Mouse (Mus musculus): Measurements from ENCODE around the gene Rassf10. TPM values are rescaled to one million over a fixed set of nuclear protein-coding genes. Genes with fewer than 3 reads are reported as not detected.
"Not testable (repeated sequence)": the region's sequence is repeated elsewhere in the genome, so short reads cannot be mapped to it uniquely, and the experiment has no call there.

Rassf10 gene
- polyA plus RNA-seq, 1 experiment from 2014 or later = 3.1 TPM

- H3K4me3 ChIP-seq = no peak overlapping the region
- no peaks in the 10 kb centered on the region for H3K36me3 ChIP-seq
- no peak overlapping the region for H3K27ac ChIP-seq
- WGBS = 26% methylated on average over 7 of the region's 7 CpGs
- no peaks in the 10 kb centered on the region for H3K27me3 ChIP-seq
- H3K4me1 ChIP-seq (replicated peaks) = peaks cover 10% of the 10 kb centered on the region
- no peak overlapping the region for H3K9ac ChIP-seq
- H3K9me3 ChIP-seq (replicated peaks) = no peaks in the 10 kb centered on the region
- no peak overlapping the region for H3K4me2 ChIP-seq
- ATAC-seq (replicated peaks; ENCODE audit: insufficient number of reproducible peaks, insufficient read depth, low FRiP score, low read depth) = no peak
Observed at GRCm38 (mm10) chr7:112930669-112931068, 23.1 kb upstream of the Rassf10 start.

- not testable (repeated sequence) for H3K9me3 ChIP-seq (replicated peaks); H3K27me3 ChIP-seq; ATAC-seq (replicated peaks; ENCODE audit: insufficient number of reproducible peaks, insufficient read depth, low FRiP score, low read depth); H3K9ac ChIP-seq; H3K36me3 ChIP-seq; H3K4me2 ChIP-seq; H3K4me1 ChIP-seq (replicated peaks); H3K27ac ChIP-seq; H3K4me3 ChIP-seq
- 72% methylated on average over 5 of the region's 5 CpGs for WGBS
Observed at GRCm38 (mm10) chr7:112935876-112936275, 17.9 kb upstream of the Rassf10 start.

GRCm38 (mm10) chr7:112937089-112937488 is 16.7 kb upstream of the Rassf10 start:
- Histone ChIP-seq H3K27me3 (no peaks in the 10 kb centered on the region), H3K4me2 (no peak overlapping the region), H3K9me3 (replicated peaks) (no peaks in the 10 kb centered on the region), H3K9ac (no peak overlapping the region), H3K4me1 (replicated peaks) (no peaks in the 10 kb centered on the region), H3K27ac (no peak overlapping the region), H3K4me3 (no peak overlapping the region), H3K36me3 (no peaks in the 10 kb centered on the region)
- 81% methylated on average over 8 of the region's 8 CpGs for WGBS
- ATAC-seq (replicated peaks; ENCODE audit: insufficient number of reproducible peaks, insufficient read depth, low FRiP score, low read depth) = no peak

DNA sequence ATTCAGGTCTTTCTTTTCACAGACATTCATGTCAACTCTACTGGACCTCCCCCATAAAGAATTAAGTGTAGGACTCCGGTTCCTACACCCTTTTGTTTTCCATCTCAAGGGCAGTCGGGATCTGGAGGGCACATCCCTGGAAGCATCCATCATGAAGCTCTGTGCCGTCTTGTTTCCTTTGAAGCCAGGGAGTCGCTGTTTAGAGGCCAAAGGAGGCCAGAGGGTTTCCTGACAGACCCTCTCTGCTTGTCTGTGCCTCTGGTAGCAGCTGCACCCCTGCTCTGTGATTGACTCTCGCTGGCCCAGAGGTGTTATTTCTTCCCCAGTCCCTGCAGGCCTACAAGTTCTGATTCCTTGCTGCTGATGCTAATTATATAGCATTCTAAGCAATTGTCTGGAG is 14.8 kb upstream of the Rassf10 start:
- no peak for ATAC-seq (replicated peaks; ENCODE audit: insufficient number of reproducible peaks, insufficient read depth, low FRiP score, low read depth)
- Histone ChIP-seq H3K4me2 (no peak overlapping the region), H3K9ac (no peak overlapping the region), H3K9me3 (replicated peaks) (no peaks in the 10 kb centered on the region), H3K4me1 (replicated peaks) (no peaks in the 10 kb centered on the region), H3K4me3 (no peak overlapping the region), H3K27ac (no peak overlapping the region), H3K27me3 (no peaks in the 10 kb centered on the region), H3K36me3 (no peaks in the 10 kb centered on the region)
- WGBS = 41% methylated on average over 5 of the region's 5 CpGs

DNA sequence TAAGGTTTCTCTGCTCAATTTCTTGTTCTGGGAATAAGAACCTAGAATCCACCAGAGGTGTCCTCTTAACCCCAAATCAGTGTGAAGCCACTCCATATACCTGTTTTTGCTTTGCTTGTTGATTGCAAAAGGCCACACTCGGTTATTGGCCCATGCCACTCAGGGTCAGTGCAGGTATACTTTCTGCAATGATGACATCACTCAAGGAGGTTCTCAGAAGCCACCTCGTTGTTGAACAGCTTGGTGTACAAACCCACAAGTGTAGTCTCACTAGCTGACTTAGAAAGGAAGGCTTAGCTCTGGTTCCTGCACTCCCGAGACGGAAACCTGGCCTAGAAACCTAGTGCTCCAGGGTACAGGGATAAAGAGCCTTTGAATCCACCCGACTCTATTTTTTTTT is 11.2 kb upstream of the Rassf10 start:
- H3K9ac ChIP-seq = no peak overlapping the region
- WGBS = 74% methylated on average over 5 of the region's 5 CpGs
- H3K36me3 ChIP-seq = no peaks in the 10 kb centered on the region
- no peak overlapping the region for H3K4me3 ChIP-seq
- no peak overlapping the region for H3K4me2 ChIP-seq
- H3K9me3 ChIP-seq (replicated peaks) = no peaks in the 10 kb centered on the region
- no peak overlapping the region for H3K27ac ChIP-seq
- no peaks in the 10 kb centered on the region for H3K27me3 ChIP-seq
- no peak for ATAC-seq (replicated peaks; ENCODE audit: insufficient number of reproducible peaks, insufficient read depth, low FRiP score, low read depth)
- H3K4me1 ChIP-seq (replicated peaks) = no peaks in the 10 kb centered on the region

DNA sequence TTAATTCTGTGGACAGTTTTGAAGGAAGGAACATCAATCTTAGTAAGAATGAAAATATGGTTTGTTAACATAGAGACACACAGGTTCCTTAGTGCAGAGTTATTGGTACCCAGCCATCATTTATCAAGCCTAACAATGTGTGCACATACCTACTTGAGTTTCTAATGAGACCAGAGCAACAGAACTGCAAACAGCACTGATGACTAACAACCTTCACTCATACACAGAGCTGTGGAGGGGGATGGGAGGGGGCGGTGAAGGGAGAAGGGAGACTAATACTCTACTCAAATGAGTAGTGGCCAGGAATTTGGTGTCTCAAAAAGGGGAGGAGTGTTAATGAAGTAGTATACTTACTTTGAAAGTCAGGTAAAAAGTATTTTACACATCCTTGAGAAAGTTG is 10.7 kb upstream of the Rassf10 start:
- Histone ChIP-seq H3K4me1 (replicated peaks) (no peaks in the 10 kb centered on the region), H3K4me2 (no peak overlapping the region), H3K27ac (no peak overlapping the region), H3K9ac (no peak overlapping the region), H3K27me3 (0 out of 2 replicates have a peak, but pooled peaks cover 5% of the 10 kb centered on the region), H3K36me3 (no peaks in the 10 kb centered on the region), H3K9me3 (replicated peaks) (no peaks in the 10 kb centered on the region), H3K4me3 (no peak overlapping the region)
- ATAC-seq (replicated peaks; ENCODE audit: insufficient number of reproducible peaks, insufficient read depth, low FRiP score, low read depth) = no peak
- 63% methylated on average over 1 of the region's 1 CpGs for WGBS

DNA sequence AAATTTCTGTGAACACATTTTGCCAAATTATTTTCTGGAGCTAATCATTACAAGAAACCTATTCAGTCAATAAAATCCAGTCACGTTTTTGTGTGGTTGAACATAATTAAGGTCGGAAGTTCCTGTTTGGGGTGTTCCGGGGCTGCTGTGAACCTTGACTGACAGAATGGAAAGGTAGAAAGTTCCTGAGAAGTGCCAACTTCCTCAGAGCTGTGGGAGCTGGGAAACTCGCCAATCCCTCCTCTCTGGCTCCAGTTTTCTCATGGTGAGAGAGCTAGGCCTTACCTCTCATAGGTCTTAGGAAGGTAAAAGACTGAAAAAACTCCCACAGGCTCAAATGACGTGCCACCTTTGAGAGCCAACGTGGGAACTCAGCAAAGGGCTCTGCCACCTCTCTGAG is 7.1 kb upstream of the Rassf10 start:
- WGBS = 48% methylated on average over 6 of the region's 6 CpGs
- no peaks in the 10 kb centered on the region for H3K36me3 ChIP-seq
- no peak overlapping the region for H3K9ac ChIP-seq
- no peak overlapping the region for H3K27ac ChIP-seq
- H3K9me3 ChIP-seq (replicated peaks) = no peaks in the 10 kb centered on the region
- H3K27me3 ChIP-seq = peaks cover 7% of the 10 kb centered on the region; the same call in 1 of the 2 replicates
- H3K4me2 ChIP-seq = no peak overlapping the region
- no peaks in the 10 kb centered on the region for H3K4me1 ChIP-seq (replicated peaks)
- no peak for ATAC-seq (replicated peaks; ENCODE audit: insufficient number of reproducible peaks, insufficient read depth, low FRiP score, low read depth)
- no peak overlapping the region for H3K4me3 ChIP-seq

GRCm38 (mm10) chr7:112954351-112955102 is 765 bp downstream of the Rassf10 start:
- ATAC-seq (replicated peaks; ENCODE audit: insufficient number of reproducible peaks, insufficient read depth, low FRiP score, low read depth) = peak; percentile 36; the same call in 1 of the 2 replicates
- under 1% methylated on average over 81 of the region's 82 CpGs for WGBS
- no peak overlapping the region for H3K27ac ChIP-seq

DNA sequence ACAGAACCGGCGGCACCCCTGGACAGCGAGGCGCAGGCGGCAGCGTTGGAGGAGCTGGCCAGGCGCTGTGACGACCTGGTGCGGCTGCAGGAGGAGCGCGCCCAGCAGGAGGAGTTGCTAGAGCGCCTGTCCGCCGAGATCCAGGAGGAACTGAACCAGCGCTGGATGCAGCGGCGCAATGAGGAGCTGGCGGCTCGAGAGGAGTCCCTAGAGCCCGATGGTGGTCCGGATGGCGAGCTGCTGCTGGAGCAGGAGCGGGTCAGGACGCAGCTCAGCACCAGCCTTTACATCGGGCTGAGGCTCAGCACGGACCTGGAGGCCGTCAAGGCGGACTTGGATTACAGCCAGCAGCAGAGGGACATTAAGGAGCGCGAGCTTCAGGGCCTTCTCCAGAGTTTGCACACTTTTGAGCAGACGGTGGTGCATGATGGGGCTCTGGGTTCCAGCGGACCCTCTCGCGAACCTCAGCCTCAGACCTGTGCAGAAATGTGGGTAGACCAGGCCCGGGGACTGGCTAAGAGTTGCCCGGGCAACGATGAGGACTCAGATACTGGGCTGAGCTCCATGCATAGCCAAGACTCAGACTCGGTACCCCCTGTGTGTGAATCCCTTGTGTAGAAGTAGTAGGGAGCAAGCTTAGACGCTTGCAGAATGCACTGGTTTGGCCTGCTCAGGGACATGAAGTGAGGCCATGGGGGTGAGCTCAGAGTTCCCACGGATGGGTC is 1.5 kb downstream of the Rassf10 start:
- WGBS = 5% methylated on average over 40 of the region's 40 CpGs
- H3K27ac ChIP-seq = peak overlapping the region; percentile 43
- peaks cover 21% of the 10 kb centered on the region for H3K4me1 ChIP-seq (replicated peaks)
- H3K4me3 ChIP-seq = peak overlapping the region; percentile 60
- peak overlapping the region; percentile 61 for H3K9ac ChIP-seq
- H3K27me3 ChIP-seq = peaks cover 38% of the 10 kb centered on the region
- peak overlapping the region; percentile 83 for H3K4me2 ChIP-seq
- no peak for ATAC-seq (replicated peaks; ENCODE audit: insufficient number of reproducible peaks, insufficient read depth, low FRiP score, low read depth)
- H3K36me3 ChIP-seq = no peaks in the 10 kb centered on the region
- no peaks in the 10 kb centered on the region for H3K9me3 ChIP-seq (replicated peaks)

More at GRCm38 (mm10) chr7:112954351-112955102, 765 bp downstream of the Rassf10 start:
- peaks cover 21% of the 10 kb centered on the region for H3K4me1 ChIP-seq (replicated peaks)
- peak overlapping the region; percentile 83 for H3K4me2 ChIP-seq
- no peaks in the 10 kb centered on the region for H3K36me3 ChIP-seq
- peak overlapping the region; percentile 61 for H3K9ac ChIP-seq
- no peaks in the 10 kb centered on the region for H3K9me3 ChIP-seq (replicated peaks)
- H3K4me3 ChIP-seq = peak overlapping the region; percentile 60
- H3K27me3 ChIP-seq = peaks cover 38% of the 10 kb centered on the region

DNA sequence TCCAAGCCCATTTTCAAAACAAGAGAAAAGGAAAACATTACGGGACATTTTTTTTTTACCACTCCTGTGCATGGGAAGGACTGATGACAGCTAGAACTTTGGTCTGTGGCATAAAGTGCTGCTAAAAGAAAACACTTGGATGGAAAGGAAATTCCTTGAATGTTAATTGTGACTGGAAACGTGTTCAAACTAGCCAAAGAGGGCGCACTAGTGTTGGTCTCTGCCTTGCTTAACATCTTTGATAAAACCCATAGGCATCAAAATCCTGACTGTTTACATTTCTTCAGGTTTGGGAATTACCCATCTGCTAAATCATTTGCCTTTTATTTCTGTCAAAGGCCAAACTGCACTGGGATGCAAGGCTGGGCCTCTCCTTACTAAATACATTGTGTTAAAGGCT is 2.2 kb downstream of the Rassf10 start:
- peak overlapping the region; percentile 83 for H3K4me2 ChIP-seq
- H3K27me3 ChIP-seq = peaks cover 38% of the 10 kb centered on the region
- no peak for ATAC-seq (replicated peaks; ENCODE audit: insufficient number of reproducible peaks, insufficient read depth, low FRiP score, low read depth)
- no peak overlapping the region for H3K9ac ChIP-seq
- 42% methylated on average over 3 of the region's 3 CpGs for WGBS
- peak overlapping the region; percentile 60 for H3K4me3 ChIP-seq
- H3K27ac ChIP-seq = peak overlapping the region; percentile 43
- peaks cover 21% of the 10 kb centered on the region for H3K4me1 ChIP-seq (replicated peaks)
- no peaks in the 10 kb centered on the region for H3K36me3 ChIP-seq
- no peaks in the 10 kb centered on the region for H3K9me3 ChIP-seq (replicated peaks)

DNA sequence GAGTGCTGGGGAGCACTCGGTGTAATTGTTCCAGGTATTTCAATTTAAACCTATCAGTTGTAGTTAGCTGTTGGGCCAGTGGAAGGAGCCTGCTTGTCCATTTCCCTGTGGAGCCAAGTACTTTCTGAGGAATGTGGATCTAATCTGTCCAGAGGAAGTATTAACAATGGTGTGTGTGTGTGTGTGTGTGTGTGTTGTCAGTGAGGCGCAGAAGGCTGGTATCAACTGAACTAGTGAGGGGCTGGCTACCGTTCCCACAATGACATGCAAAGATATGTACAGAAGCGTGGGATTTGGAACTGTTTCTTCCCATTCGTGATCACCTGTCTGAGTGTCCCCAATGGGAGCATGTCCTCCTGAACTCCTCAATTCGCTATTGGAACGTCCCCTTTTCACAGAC is 3.2 kb downstream of the Rassf10 start:
- H3K27me3 ChIP-seq = peaks cover 38% of the 10 kb centered on the region
- WGBS = 38% methylated on average over 7 of the region's 7 CpGs

More for the DNA sequence above, 3.2 kb downstream of the Rassf10 start:
- Histone ChIP-seq H3K9me3 (replicated peaks) (no peaks in the 10 kb centered on the region), H3K27ac (0 out of 2 replicates have a peak overlapping the region, but pooled peaks have one; percentile 21), H3K4me2 (peak overlapping the region; percentile 83; the same call in 1 of the 2 replicates), H3K4me3 (peak overlapping the region; percentile 60), H3K36me3 (no peaks in the 10 kb centered on the region), H3K4me1 (replicated peaks) (peaks cover 21% of the 10 kb centered on the region), H3K9ac (no peak overlapping the region)
- ATAC-seq (replicated peaks; ENCODE audit: insufficient number of reproducible peaks, insufficient read depth, low FRiP score, low read depth) = no peak; the same call in 1 of the 2 replicates
